Mouse (Mus musculus): ENCODE data around the gene Atxn1.

The Atxn1 gene

DNA sequence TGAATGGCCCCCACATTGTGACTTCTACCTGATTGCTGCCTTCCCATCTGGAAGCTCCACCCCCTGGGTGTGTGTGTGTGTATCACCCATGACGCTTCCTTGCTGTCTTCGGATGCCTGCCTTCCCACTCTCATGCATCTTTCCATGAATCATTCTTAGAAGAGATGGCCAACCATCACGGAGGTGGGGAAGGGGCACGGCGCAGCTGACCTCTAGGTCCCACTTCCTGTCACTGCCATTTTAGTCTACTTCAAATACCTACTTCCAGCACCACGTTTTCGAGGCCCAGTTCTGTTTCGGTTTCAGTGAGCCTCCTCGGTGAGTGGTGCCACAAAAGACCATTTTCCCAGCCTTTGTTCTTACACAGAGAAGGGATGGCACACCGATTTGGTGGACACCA is 99.2 kb downstream of the Atxn1 start:
- DNase-seq (ENCODE audit: low read depth, low spot score), result no peak

DNA sequence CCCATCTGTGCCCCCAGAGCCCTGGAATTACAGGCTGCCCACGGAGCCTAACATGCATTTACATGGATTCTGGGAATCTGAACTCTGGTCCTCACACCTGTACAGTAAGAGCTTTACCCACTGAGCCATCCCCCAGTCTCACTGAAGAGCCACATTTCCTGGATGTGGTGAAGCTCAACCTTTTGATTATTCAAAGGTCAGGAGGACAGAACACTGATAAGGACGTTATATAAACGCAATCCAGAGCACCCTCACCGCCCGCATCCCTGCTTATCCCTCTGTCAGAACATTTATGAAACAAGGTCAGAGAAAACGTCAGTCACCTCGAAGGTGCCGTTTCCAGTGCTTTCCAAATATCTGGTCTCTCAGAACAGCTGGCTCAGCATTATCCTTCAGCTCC is 101.0 kb downstream of the Atxn1 start:
- no peak for DNase-seq (ENCODE audit: low read depth, low spot score)

DNA sequence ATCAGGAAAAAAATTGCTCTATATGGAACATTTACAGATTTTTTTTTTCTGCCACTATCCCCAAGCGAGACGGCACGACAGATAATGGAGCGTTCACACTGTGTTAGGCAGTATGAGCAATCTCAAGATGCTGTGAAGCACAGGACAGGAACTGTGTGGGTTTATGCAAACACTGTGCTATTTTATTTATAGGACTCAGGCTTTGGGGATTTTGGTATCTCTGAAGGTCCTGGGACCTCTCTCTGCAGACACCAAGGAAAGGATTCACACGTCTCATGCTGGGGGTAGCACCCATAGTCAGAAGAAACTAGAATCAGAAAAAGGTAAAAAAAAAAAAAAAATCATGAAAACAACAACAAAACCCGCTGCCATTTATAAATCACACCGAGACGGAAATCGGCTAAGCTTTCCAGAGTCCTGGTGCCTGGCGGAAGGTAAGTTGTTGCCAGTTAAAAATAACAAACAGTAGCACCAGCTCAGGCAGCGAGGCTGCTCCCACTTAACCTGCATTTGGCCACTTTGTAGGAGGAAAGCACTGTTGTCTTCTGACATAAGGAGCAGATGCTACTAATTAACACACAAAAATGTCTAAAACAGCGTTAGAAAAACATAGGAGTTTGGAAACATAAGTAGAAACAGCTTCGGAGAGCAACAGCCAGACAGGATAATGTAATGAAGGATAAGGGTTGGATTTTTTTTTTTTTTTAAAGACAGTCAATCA is 102.8 kb downstream of the Atxn1 start:
- no peak for DNase-seq (ENCODE audit: low read depth, low spot score)

DNA sequence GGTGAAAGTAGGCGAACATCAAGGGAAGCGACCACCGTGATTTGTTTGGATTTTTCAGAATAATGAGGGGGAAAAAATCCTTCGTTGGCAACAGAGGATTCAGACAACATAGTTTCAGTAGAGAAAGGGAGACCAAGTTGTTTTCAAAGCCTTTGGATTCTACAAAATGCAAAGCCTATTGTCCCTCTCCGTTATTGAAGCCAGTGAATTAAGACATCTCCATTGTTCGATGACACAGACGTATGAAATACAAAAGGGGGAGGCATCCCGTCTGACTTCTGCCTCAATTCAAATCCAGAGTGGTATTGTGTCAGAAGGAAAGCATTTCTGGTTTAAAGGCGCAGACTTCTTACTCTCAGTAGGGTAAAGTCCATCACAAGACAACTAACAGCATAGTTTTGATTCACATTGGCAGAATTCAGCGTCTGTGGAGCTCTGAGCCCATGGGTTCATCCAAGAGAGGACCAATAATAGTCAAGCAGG is 103.7 kb downstream of the Atxn1 start:
- no peak for DNase-seq (ENCODE audit: low read depth, low spot score)

DNA sequence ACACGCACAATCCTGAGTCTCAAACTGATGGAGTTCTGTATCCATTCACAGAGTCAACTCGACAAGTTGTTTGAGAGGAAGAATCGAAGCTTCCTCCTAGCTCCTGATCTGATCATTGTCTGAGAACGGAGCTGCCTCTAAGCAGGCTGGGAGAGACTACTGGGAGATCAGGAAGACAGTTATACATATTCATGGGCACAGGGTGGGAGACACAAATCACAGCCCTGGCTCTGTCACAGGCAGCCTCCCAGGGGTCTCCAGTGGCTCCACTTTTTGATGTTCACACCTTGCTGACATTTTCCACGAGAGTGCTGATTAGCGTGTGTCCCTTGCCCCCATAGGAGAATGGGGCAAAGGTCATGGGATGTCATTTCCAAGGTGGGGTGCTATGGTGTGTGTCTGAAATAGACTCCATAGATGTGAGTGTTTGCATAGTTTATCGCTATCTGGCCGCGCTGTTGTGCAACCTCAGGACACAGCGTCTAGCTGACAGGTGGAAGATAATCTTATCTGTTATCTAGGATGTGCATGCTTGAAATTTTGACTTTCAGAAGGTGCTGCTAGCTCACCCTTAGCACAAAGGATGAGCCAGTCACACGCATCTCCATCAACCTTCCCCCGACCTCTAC is 105.6 kb downstream of the Atxn1 start:
- DNase-seq (ENCODE audit: low read depth, low spot score), result no peak

DNA sequence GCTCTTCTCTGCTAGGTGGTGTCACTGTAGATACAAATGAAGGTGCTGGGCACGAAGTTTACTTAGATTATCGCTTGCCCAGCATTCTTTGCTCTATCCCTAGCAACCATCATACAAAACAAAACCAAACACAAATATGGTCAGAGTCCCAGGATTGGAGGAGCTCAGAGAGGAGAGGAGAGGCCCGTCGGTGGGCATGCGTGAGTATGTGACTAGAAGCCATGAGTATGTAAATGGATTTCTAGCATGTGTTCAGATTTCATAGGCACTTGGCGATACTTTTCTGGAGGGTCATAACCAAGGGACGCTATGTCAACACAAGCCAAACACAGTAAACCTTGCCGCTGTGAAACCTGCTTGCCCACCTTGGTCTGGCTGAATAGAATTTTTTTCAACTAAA is 107.4 kb downstream of the Atxn1 start:
- no peak for DNase-seq (ENCODE audit: low read depth, low spot score)

DNA sequence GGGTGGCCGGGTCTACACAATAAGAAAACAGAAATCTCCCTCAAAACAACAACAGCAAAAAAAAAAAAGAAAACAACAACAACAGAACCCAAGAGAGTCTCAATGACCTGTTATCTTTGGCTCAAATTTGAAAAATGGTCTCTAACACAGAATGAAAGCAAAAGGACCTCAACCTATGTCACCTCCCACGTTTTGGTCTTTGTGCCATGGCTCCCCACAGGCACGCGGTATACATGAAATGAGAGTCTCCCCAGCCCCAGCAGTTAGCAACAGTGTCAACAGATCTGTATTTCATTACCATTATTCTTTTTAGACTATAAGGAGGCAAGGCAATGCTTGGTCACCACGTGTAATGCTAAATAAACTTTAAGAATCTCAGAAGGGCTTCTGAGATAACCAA is 110.3 kb downstream of the Atxn1 start:
- DNase-seq (ENCODE audit: low read depth, low spot score), result no peak

DNA sequence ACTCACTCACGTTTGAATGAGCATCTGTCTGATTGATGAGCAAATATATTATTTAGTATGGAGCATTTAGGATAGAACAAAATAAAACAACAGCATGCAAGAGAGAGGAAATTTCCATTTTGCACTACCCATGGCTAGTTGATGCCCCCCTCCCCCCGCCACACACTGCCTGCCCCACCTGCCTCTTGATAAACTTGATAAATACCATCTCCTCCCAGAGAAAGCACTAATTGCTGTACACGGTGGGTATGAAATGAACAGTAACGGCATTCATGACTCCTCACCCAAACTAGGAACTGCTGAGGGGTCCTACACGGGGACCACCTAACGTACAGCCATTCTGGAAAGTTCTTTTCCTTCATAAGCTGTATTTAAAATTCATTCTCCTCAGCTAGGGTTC is 111.1 kb downstream of the Atxn1 start:
- no peak for DNase-seq (ENCODE audit: low read depth, low spot score)

DNA sequence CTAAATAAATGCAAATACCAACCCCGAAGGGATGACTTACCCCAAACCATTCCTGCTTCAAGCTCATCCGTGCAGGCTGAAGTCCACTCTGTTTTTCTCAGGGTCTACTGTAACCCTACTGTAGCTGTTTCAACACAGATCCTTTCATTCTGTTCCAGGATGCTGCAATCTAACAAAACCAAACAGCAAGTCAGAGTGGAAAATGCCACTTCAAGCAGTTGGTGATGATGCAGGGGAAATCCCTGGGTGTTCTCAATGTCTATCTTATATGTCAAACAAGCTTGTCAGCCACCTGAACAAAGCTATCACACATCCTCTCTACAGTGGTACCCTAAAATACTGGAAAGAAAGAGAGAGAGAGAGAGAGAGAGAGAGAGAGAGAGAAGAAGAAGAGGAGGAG is 112.5 kb downstream of the Atxn1 start:
- DNase-seq (ENCODE audit: low read depth, low spot score), result no peak

DNA sequence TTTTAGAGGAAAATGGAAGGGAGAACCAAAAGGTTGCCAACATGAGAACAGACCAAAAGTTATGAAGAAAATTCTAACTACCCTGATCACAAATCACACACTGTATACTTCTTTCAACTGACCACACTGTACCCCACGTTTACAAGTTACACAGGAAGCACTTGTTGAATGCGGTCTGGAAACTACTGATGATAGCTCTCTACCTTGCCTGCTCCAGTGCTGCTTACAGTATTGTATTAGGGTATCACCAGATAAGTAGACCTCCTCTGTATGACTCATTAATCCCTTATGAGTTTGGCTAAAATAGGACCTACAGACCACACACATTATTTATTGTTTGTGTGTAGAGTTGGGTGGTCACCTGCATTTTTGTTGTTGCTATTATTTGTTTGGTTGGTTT is 113.1 kb downstream of the Atxn1 start:
- no peak for DNase-seq (ENCODE audit: low read depth, low spot score)

DNA sequence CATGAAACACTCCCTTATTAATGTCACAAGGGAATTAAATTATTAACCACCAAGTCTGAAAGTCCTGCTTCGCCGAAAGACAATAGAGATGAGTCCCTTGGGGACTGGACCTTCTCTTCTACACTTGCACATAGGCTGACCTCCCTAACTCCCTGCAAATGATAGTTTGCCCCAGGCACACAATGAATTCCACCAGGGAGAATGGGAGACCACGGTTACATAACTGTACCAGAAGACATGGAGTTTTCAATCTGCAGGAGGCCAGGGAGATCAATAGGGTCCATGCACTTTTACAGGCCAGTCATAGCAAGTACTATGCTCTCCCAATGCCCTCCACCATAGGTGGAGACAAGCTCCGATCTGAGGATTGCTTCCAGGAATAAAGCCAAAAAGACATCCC is 113.7 kb downstream of the Atxn1 start:
- DNase-seq (ENCODE audit: low read depth, low spot score), result no peak

DNA sequence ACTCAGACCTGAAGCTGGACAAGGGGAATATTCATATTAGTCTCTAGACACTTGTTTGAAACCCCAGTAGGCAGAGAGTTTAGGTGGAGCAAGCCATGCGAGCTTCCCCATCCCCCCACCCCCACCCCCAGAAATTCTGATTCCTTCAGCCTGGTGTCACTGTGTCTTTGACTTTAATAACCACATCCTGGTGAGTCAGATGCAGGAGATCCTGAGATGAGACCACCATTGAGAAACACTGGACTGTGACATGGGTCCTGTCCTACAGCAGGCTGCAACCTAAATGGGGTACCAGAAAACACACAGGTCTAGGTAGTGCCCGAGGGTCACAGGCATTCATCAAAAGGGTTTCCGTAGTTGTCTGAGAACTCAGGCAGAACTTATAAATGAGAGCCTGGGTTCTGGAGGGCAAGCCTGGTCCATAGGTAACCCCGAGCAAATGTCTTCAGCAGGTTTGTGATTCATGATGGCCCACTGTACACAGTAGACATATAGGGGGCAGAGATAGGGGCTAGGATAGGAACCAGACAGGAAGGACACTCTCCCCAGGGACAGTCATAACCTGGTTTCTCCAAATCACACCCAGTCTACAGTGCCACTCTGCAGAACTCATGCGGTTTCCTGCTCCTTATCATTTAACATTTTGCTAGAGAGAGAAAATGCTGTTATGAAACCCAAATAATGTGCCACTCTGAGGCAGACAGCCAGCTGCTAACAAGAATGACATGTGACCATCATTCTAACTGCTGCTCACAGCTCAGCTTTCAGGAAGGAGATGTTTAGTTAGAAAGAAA is 114.4 kb downstream of the Atxn1 start:
- no peak for DNase-seq (ENCODE audit: low read depth, low spot score)

DNA sequence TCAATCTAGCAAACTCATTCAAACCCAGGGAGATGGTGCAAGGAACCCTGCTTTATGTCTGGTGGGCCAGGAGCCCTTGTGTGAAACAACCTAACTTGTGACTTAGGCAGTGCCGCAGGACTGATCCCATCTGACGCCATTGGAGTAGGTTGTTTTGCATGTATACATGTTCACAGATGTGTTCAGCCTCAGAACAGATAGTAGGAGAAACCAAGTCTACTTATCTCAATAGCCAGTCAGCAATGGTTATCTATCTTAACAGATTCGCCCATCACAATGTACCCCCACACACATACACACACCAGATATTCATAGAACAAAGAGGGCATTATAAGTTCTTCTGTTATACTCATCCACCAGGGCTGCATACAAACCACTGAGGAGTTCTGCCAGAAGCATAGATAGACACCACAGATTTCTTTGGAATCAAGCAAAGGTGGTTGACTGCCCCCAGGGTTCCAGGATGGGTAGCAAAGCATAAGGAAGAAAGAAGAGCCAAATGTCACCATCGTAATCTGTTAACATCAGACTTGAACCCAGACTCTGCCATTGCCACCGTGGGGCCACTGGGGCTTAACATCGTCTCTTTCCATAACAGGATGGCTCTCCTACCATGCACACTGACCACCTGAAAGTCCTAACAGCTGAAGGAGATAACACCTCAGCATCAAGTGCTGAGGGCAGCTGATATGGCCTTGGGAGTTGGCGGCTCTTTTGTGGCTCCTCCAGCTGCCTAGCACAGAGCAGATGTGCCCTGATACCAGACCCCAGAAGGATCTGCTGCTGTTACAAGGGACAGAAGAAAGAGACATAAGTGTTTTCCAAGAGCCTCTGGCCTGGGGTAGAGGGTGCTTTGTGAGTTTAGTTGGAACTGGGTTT is 115.4 kb downstream of the Atxn1 start:
- no peak for DNase-seq (ENCODE audit: low read depth, low spot score)

DNA sequence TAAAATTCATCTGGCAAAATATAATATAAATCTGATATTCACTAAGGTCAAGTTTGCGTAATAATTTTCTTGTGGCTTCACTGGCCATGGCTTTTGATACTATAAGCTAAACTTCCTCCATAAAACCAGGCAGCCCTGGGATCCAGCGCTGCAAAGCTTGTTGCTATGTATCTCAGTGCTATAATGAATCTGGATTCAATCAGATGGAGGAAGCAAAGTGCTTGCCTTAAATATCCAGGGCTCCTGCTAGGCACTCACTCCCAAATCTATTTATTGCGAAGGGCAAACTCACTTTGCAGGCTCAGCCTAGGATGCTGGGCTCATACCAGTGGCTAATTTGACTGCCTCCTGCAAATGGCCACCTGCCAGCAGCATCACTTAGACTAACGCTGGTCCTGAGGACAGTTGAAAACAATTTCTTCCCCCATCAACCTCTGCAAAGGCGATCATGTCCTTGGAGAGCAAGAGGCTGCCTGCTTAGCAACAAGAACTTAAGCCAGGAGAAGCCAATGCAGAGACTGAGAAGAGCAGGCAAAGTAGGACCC is 122.2 kb downstream of the Atxn1 start:
- no peak for DNase-seq (ENCODE audit: low read depth, low spot score)

DNA sequence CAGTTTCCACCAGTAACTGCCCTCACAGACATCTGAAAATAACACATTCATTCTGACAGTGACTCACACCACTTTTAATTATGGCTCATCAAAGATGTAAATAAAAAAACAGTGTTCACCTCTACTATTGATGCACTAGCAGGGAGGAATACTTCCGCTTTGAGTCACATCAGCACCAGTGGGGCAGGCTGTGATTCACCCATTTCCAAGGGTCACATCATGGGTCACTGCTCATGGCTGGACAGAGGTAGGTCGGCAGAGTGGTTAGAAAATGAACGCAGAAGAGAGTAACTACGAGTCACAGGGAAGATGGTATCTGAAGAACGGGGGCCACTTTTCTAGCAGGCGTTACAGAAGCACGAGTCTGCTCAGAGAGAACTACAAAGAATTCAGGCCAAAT is 124.9 kb downstream of the Atxn1 start:
- no peak for DNase-seq (ENCODE audit: low read depth, low spot score)

DNA sequence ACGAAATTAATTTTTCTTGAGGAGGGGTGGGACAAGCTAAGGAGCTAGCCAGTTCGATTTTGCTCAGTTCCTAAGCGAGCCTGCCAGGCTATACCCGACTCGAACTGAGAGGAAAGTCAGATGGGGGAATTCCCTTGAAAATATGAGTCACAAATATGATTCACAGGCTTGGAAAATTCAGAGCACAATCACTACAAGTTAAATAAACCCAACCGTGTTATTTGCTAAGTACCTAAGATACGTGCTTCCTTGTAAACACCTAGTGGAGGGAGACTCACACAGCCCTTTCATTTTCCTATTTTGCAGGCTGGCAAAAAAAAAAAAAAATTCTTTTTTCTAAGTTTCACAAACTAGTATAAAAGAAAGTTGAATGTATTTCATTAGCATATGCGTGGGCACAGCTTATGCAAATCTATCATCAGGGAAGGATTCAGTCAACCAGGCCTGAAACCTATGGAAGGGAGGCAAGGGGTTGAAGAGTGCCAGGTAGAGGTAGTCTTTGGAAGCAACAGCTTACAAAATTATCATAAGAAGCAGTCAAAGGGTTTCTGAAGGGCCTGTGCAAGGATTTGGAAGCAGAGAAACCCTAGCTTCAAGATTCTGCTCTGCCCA is 127.1 kb downstream of the Atxn1 start:
- DNase-seq (ENCODE audit: low read depth, low spot score), result no peak

DNA sequence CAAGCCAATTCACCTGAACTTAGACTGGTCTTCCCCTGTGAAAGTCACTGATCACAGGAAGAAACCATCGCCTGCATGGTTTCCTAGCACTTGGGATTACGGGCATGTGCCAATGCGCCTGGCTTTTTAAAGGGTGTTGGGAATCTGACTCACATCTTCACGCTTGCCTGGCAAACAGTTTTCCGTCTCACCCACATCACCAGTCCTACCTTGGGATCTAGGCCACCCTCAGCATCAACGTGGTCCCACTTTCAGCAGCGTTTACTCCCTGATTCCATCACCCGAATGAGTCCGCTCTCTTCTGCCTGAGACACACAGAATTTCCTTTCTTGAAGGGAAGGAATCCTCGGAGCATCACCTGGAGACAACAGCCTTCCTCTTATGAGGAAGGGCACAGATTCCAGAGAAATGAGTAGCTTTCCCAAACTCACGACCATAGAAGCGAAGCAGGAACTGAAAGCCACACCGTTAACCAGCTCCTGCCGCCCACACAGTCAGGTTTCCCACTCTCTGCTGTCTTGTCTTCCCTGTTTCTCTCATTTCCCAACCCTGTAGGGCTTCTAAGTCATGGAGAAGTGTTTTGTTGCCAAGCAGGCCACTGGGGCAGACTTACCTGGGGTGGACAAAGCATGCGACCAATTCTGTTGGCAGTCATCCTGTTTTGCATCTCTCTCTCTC is 128.3 kb downstream of the Atxn1 start:
- DNase-seq (ENCODE audit: low read depth, low spot score), result no peak

DNA sequence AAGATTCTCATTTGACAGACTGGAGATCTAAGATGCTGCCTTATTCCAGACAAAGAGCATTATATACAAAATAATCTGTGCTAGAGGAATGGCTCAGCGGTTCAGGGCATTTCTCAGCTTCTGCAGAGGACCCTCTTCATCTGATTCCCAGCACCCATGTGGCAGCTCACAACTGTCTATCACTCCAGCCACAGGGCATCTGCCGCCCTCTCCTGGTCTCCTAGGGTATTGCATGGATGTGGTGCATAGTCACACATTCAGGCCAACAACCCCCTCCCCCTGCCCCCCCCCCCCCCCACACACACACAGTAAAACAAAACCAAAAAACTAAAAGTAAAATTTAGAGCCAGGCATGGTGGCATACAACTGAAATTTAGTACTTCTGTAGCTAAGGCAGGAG is 130.5 kb downstream of the Atxn1 start:
- DNase-seq (ENCODE audit: low read depth, low spot score), result no peak

DNA sequence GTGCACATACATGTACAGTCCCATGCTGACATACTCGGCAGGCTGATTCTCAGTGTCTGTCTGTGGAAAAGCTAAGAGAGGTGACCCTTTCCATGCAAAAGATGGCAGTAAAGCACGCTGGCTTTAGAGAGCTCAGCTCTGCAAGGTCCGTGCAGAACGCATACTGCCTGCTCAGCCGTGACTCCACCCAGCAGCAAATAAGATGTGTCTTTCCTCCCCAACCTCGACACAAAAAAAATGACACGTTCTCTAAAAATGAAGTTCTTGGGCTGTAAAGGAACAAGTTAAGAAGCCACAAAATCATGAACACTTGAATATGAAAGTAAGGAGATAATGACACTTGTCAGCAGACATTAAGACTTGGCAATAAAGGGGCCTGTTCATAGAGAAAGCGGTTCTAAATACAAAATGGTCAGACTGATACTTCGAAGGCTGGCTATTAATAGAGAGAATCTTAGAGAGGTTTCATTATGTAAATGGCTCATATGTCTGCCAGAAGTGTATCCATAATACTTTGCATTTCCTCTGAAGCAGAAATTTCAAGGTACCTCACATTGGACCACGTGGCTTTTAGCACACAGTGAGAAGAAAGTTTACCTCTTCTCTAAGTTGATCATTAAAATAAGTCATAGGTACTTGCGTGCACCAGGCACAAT is 132.0 kb downstream of the Atxn1 start:
- no peak for DNase-seq (ENCODE audit: low read depth, low spot score)
